ENCODE assay signal across 8 mouse cellular contexts in genomic region chrX:134599922-134600565, GRCm38 (mm10). TPM values are rescaled to one million over a fixed set of nuclear protein-coding genes. Genes with fewer than 3 reads are reported as not detected.
DNase-seq lines count a peak whose midpoint lies in the region; ATAC-seq and TF ChIP-seq lines count a peak whose summit lies in the region.

No protein-coding gene starts in this region.

- no peaks in the 10 kb centered on the region for H3K36me3 ChIP-seq in lung, postnatal 0 days (ENCODE audit: insufficient read depth, low read length)
- H3K36me3 ChIP-seq in limb, embryonic 14.5 days (ENCODE audit: control insufficient read depth, insufficient read depth, low read length): no peaks in the 10 kb centered on the region
- H3K36me3 ChIP-seq in stomach, embryonic 14.5 days (ENCODE audit: control insufficient read depth, insufficient read depth, low read length): no peaks in the 10 kb centered on the region

- DNase-seq in lung, postnatal 0 days (ENCODE audit: low spot score): peak; percentile 23
- DNase-seq in lung, adult 2 months: no peak
- no peak for DNase-seq in limb, embryonic 14.5 days (ENCODE audit: low spot score)
- DNase-seq in cerebellum, postnatal 10 days: no peak
- no peak for DNase-seq in adrenal gland, postnatal 4 days (ENCODE audit: low spot score in 2 of 2)
- DNase-seq in right cerebral cortex, adult 2 months (ENCODE audit: low spot score in 2 of 2): no peak

- TF ChIP-seq EP300 in lung, postnatal 0 days (IDR thresholded peaks at IDR 0.05): no peak

- H3K4me1 ChIP-seq in lung, postnatal 0 days (ENCODE audit: insufficient read depth, low read depth, low read length): no peaks in the 10 kb centered on the region
- peaks cover 2% of the 10 kb centered on the region; the same call in 1 of the 2 replicates for H3K4me1 ChIP-seq in lung, adult 2 months (ENCODE audit: control insufficient read depth, insufficient read depth, low read length)
- H3K4me1 ChIP-seq in embryonic fibroblast, embryonic 13.5 days (ENCODE audit: control insufficient read depth, insufficient read depth, low read length): no peaks in the 10 kb centered on the region; the same call in 1 of the 2 replicates
- no peaks in the 10 kb centered on the region for H3K4me1 ChIP-seq in limb, embryonic 14.5 days (ENCODE audit: control insufficient read depth, insufficient read depth, low read length)
- no peaks in the 10 kb centered on the region for H3K4me1 ChIP-seq in stomach, embryonic 14.5 days (ENCODE audit: control insufficient read depth, insufficient read depth, low read length)

- WGBS in lung, postnatal 0 days: 15% methylated on average over 10 of the region's 10 CpGs
- 33% methylated on average over 10 of the region's 10 CpGs for WGBS in lung, adult 2 months
- WGBS in limb, embryonic 14.5 days: 24% methylated on average over 10 of the region's 10 CpGs
- WGBS in stomach, embryonic 14.5 days: 28% methylated on average over 10 of the region's 10 CpGs

- peak overlapping the region; percentile 81 for H3K27ac ChIP-seq in lung, postnatal 0 days (ENCODE audit: low read length)
- H3K27ac ChIP-seq in embryonic fibroblast, embryonic 13.5 days (ENCODE audit: insufficient read depth, low read length): peak overlapping the region; percentile 35
- H3K27ac ChIP-seq in limb, embryonic 14.5 days (replicated peaks; ENCODE audit: low read depth, low read length): no peak overlapping the region
- no peak overlapping the region for H3K27ac ChIP-seq in stomach, embryonic 14.5 days (ENCODE audit: low read length)

- no peak for TF ChIP-seq CTCF in lung, postnatal 0 days (IDR thresholded peaks at IDR 0.05)
- TF ChIP-seq CTCF in lung, adult 2 months (IDR thresholded peaks at IDR 0.05; ENCODE audit: insufficient read depth, low read length): no peak
- TF ChIP-seq CTCF in embryonic fibroblast, embryonic 13.5 days (IDR thresholded peaks at IDR 0.05; ENCODE audit: borderline replicate concordance, insufficient read depth, low read length): no peak

- H3K4me3 ChIP-seq in lung, postnatal 0 days (ENCODE audit: low read depth, low read length): peak overlapping the region; percentile 46
- no peak overlapping the region for H3K4me3 ChIP-seq in lung, adult 2 months (replicated peaks; ENCODE audit: extremely low read depth, low read depth, low read length)
- H3K4me3 ChIP-seq in embryonic fibroblast, embryonic 13.5 days (ENCODE audit: insufficient read depth, low read length): peak overlapping the region; percentile 69
- peak overlapping the region; percentile 47 for H3K4me3 ChIP-seq in limb, embryonic 14.5 days (replicated peaks; ENCODE audit: low read length)
- H3K4me3 ChIP-seq in stomach, embryonic 14.5 days (ENCODE audit: low read depth, low read length): peak overlapping the region; percentile 46

- peak overlapping the region; percentile 56 for H3K4me2 ChIP-seq in lung, postnatal 0 days (replicated peaks; ENCODE audit: low read depth, low read length)
- peak overlapping the region; percentile 53 for H3K4me2 ChIP-seq in limb, embryonic 14.5 days (replicated peaks; ENCODE audit: low read depth, low read length, severe bottlenecking)
- peak overlapping the region; percentile 53 for H3K4me2 ChIP-seq in stomach, embryonic 14.5 days (replicated peaks; ENCODE audit: low read depth, low read length)

- no peak for TF ChIP-seq POLR2A in lung, adult 2 months (IDR thresholded peaks at IDR 0.05; ENCODE audit: borderline replicate concordance, extremely low read depth, low read depth, low read length)
- no peak for TF ChIP-seq POLR2A in embryonic fibroblast, embryonic 13.5 days (IDR thresholded peaks at IDR 0.05; ENCODE audit: low read depth, low read length)
- TF ChIP-seq POLR2A in limb, embryonic 14.5 days (IDR thresholded peaks at IDR 0.05; ENCODE audit: borderline replicate concordance, extremely low read depth, insufficient read depth, insufficient read length): no peak

- H3K9ac ChIP-seq in lung, postnatal 0 days (replicated peaks; ENCODE audit: low read depth): peak overlapping the region; percentile 26; the same call in 1 of the 2 replicates
- peak overlapping the region; percentile 55 for H3K9ac ChIP-seq in limb, embryonic 14.5 days (ENCODE audit: low read depth, low read length, severe bottlenecking)
- peak overlapping the region; percentile 46 for H3K9ac ChIP-seq in stomach, embryonic 14.5 days (replicated peaks; ENCODE audit: low read depth, low read length)

- H3K9me3 ChIP-seq in lung, postnatal 0 days (ENCODE audit: low read length): no peaks in the 10 kb centered on the region
- no peaks in the 10 kb centered on the region for H3K9me3 ChIP-seq in limb, embryonic 14.5 days (ENCODE audit: control insufficient read depth, low read length)
- H3K9me3 ChIP-seq in stomach, embryonic 14.5 days (ENCODE audit: control insufficient read depth, low read depth, low read length): no peaks in the 10 kb centered on the region

- no peaks in the 10 kb centered on the region for H3K27me3 ChIP-seq in lung, postnatal 0 days (replicated peaks; ENCODE audit: insufficient read depth, low read length)
- H3K27me3 ChIP-seq in limb, embryonic 14.5 days (ENCODE audit: control insufficient read depth, insufficient read depth, low read length): no peaks in the 10 kb centered on the region
- H3K27me3 ChIP-seq in stomach, embryonic 14.5 days (ENCODE audit: control insufficient read depth, insufficient read depth, low read length): no peaks in the 10 kb centered on the region

- no peak for ATAC-seq in lung, postnatal 0 days
- no peak for ATAC-seq in limb, embryonic 14.5 days (ENCODE audit: low FRiP score, low read depth)
- ATAC-seq in stomach, embryonic 14.5 days (ENCODE audit: insufficient number of reproducible peaks, insufficient read depth, low FRiP score, low read depth): no peak

RNA-seq across cellular contexts. Expression of gene Gla, which starts 0.9 kb away (rescaled TPM):
- 3.9 and 4.1 TPM in 2 replicates for polyA plus RNA-seq in lung, postnatal 0 days (2015; fragmentation: Nextera tagmentation; extraction: Ambion mirVana)
- 1.5 and 2.6 TPM in 2 replicates for polyA plus RNA-seq in lung, adult 2 months (2012; rRNA removed)
- 11.2 and 14.7 TPM in 2 replicates for polyA plus RNA-seq in embryonic fibroblast, embryonic 13.5 days (2011; ENCODE audit: insufficient read length, low read depth, missing spikeins)
- polyA plus RNA-seq in limb, embryonic 14.5 days (2012; rRNA removed): 3.1 and 3.8 TPM in 2 replicates
- 2.7 and 4.9 TPM in 2 replicates for polyA plus RNA-seq in limb, embryonic 14.5 days (2014; fragmentation: Nextera tagmentation; extraction: Ambion mirVana)
- polyA plus RNA-seq in stomach, embryonic 14.5 days (2014; fragmentation: Nextera tagmentation; extraction: Ambion mirVana): 4.9 and 7.6 TPM in 2 replicates
- total RNA-seq in adrenal gland, postnatal 4 days (2021): 1 to 10 TPM; 7.8 to 7.9 TPM

RNA-seq across cellular contexts. Expression of gene Hnrnph2, which starts 0.9 kb away (rescaled TPM):
- 93.7 and 100 TPM in 2 replicates for polyA plus RNA-seq in lung, postnatal 0 days (2015; fragmentation: Nextera tagmentation; extraction: Ambion mirVana)
- 9.8 and 23.7 TPM in 2 replicates for polyA plus RNA-seq in lung, adult 2 months (2012; rRNA removed)
- 113 and 117 TPM in 2 replicates for polyA plus RNA-seq in embryonic fibroblast, embryonic 13.5 days (2011; ENCODE audit: insufficient read length, low read depth, missing spikeins)
- 62.7 and 87.2 TPM in 2 replicates for polyA plus RNA-seq in limb, embryonic 14.5 days (2012; rRNA removed)
- 91.5 and 99.5 TPM in 2 replicates for polyA plus RNA-seq in limb, embryonic 14.5 days (2014; fragmentation: Nextera tagmentation; extraction: Ambion mirVana)
- 83.6 and 84.8 TPM in 2 replicates for polyA plus RNA-seq in stomach, embryonic 14.5 days (2014; fragmentation: Nextera tagmentation; extraction: Ambion mirVana)
- total RNA-seq in adrenal gland, postnatal 4 days (2021): 100 to 1,000 TPM in 1 of 2 experiments, 10 to 100 TPM in 1; 95.1 to 102 TPM

RNA-seq across cellular contexts. Expression of gene Rpl36a, which starts 14.6 kb away (rescaled TPM):
- 278 and 304 TPM in 2 replicates for polyA plus RNA-seq in lung, postnatal 0 days (2015; fragmentation: Nextera tagmentation; extraction: Ambion mirVana)
- polyA plus RNA-seq in lung, adult 2 months (2012; rRNA removed): 73.7 and 105 TPM in 2 replicates
- polyA plus RNA-seq in embryonic fibroblast, embryonic 13.5 days (2011; ENCODE audit: insufficient read length, low read depth, missing spikeins): 765 and 790 TPM in 2 replicates
- 891 and 1,926 TPM in 2 replicates for polyA plus RNA-seq in limb, embryonic 14.5 days (2012; rRNA removed)
- polyA plus RNA-seq in limb, embryonic 14.5 days (2014; fragmentation: Nextera tagmentation; extraction: Ambion mirVana): 471 and 533 TPM in 2 replicates
- 561 and 566 TPM in 2 replicates for polyA plus RNA-seq in stomach, embryonic 14.5 days (2014; fragmentation: Nextera tagmentation; extraction: Ambion mirVana)
- total RNA-seq in adrenal gland, postnatal 4 days (2021): 100 to 1,000 TPM; 362 to 397 TPM

RNA-seq across cellular contexts. Expression of gene Btk, which starts 16.7 kb away (rescaled TPM):
- 2.2 and 2.7 TPM in 2 replicates for polyA plus RNA-seq in lung, postnatal 0 days (2015; fragmentation: Nextera tagmentation; extraction: Ambion mirVana)
- polyA plus RNA-seq in lung, adult 2 months (2012; rRNA removed): 1.6 and 3.3 TPM in 2 replicates
- 0.61 TPM in 1 of 2 replicates, not detected in the other for polyA plus RNA-seq in embryonic fibroblast, embryonic 13.5 days (2011; ENCODE audit: insufficient read length, low read depth, missing spikeins)
- 1.5 and 2.3 TPM in 2 replicates for polyA plus RNA-seq in limb, embryonic 14.5 days (2012; rRNA removed)
- polyA plus RNA-seq in limb, embryonic 14.5 days (2014; fragmentation: Nextera tagmentation; extraction: Ambion mirVana): 1.8 and 1.9 TPM in 2 replicates
- polyA plus RNA-seq in stomach, embryonic 14.5 days (2014; fragmentation: Nextera tagmentation; extraction: Ambion mirVana): 0.29 and 1.2 TPM in 2 replicates
- total RNA-seq in adrenal gland, postnatal 4 days (2021): 1 to 10 TPM; 1.6 to 2.1 TPM

RNA-seq across cellular contexts. Expression of gene Timm8a1, which starts 58.4 kb away (rescaled TPM):
- polyA plus RNA-seq in lung, postnatal 0 days (2015; fragmentation: Nextera tagmentation; extraction: Ambion mirVana): 24.7 and 24.9 TPM in 2 replicates
- polyA plus RNA-seq in lung, adult 2 months (2012; rRNA removed): 0.33 and 0.98 TPM in 2 replicates
- 33.3 and 34.3 TPM in 2 replicates for polyA plus RNA-seq in embryonic fibroblast, embryonic 13.5 days (2011; ENCODE audit: insufficient read length, low read depth, missing spikeins)
- 11.7 and 16.2 TPM in 2 replicates for polyA plus RNA-seq in limb, embryonic 14.5 days (2012; rRNA removed)
- 66.2 and 67.1 TPM in 2 replicates for polyA plus RNA-seq in limb, embryonic 14.5 days (2014; fragmentation: Nextera tagmentation; extraction: Ambion mirVana)
- 71.0 and 81.2 TPM in 2 replicates for polyA plus RNA-seq in stomach, embryonic 14.5 days (2014; fragmentation: Nextera tagmentation; extraction: Ambion mirVana)
- 10 to 100 TPM; 42.1 to 47.1 TPM for total RNA-seq in adrenal gland, postnatal 4 days (2021)

Comparison
In these comparisons a context has a peak if more than half of its experiments do, and no peak if none do; other contexts are left out.
1. H3K27ac ChIP-seq: peak in lung, postnatal 0 days (single experiment) and embryonic fibroblast, embryonic 13.5 days (single experiment); none in limb, embryonic 14.5 days (single experiment) and stomach, embryonic 14.5 days (single experiment).
2. Peak in every context shown above with its lines, with median percentiles within 50 percentile points of each other: H3K4me2 ChIP-seq and H3K9ac ChIP-seq.